Mouse (Mus musculus) stomach, postnatal 0 days (tissue): ENCODE data around the gene Gm10160.

Experiments used
- CTCF ChIP-seq: IDR thresholded peaks from 2 replicates; pipeline ENCODE4 v1.5.1; 2016; ENCODE audit warnings: antibody characterized with exemption, low read depth, mild to moderate bottlenecking, moderate library complexity
- EP300 ChIP-seq: optimal IDR thresholded peaks from 2 replicates; pipeline ENCODE3; 2016; ENCODE audit warnings: antibody characterized with exemption

- TF ChIP-seq CTCF (no peak), EP300 (no peak)
Measured at GRCm38 (mm10) chr7:81860996-81861395, 5.4 kb upstream of the Gm10160 start.
